Mouse (Mus musculus) CH12.LX (cell line): Measurements from ENCODE around the gene Gjc2. TPM values are rescaled to one million over a fixed set of nuclear protein-coding genes. Genes with fewer than 3 reads are reported as not detected.

Experiments used
- DNase-seq: peaks from one replicate; pipeline ENCODE4 v3.0.0-alpha.2; 2013; ENCODE audit errors: extremely low read depth
- H3K27ac ChIP-seq: 2 replicates; pipeline ENCODE4 v1.5.1; 2012; ENCODE audit warnings: low read depth, mild to moderate bottlenecking, control low read depth, moderate library complexity; ENCODE audit not compliant: insufficient read depth
- H3K27me3 ChIP-seq: replicated peaks from 2 replicates; pipeline ENCODE3; 2012; ENCODE audit warnings: inconsistent platforms
- H3K36me3 ChIP-seq, 2 experiments: replicated peaks in 1 of 2; 2 replicates each; pipeline versions ENCODE3 to v1.6.1; 2012; ENCODE audit warnings: inconsistent platforms in 1 of 2, low read length in 1 of 2, mild to moderate bottlenecking in 1 of 2, mixed read lengths in 1 of 2, moderate library complexity in 1 of 2; ENCODE audit not compliant: control insufficient read depth in 1 of 2, insufficient read depth in 1 of 2
- H3K4me1 ChIP-seq, 2 experiments: 2 replicates each; pipeline ENCODE4 v1.6.1; 2012; ENCODE audit warnings: inconsistent platforms in 1 of 2, moderate library complexity in 1 of 2; ENCODE audit not compliant: insufficient read depth in 2 of 2, control insufficient read depth in 1 of 2
- H3K4me2 ChIP-seq: 2 replicates; pipeline ENCODE4 v1.6.1; 2012; ENCODE audit warnings: low read depth, mild to moderate bottlenecking, control low read depth; ENCODE audit not compliant: poor library complexity, insufficient read depth, severe bottlenecking
- H3K4me3 ChIP-seq, 3 experiments: fragments of 150-350 bp in 1 of 3; sonication (generic) in 1 of 3; replicated peaks in 1 of 3; 2 replicates each; pipeline versions ENCODE3 to v1.5.1; 2011 to 2012; ENCODE audit warnings: low read depth in 2 of 3, low read length in 2 of 3, mild to moderate bottlenecking in 2 of 3, moderate library complexity in 2 of 3, control low read depth in 1 of 3, improper control_type of control experiment in 1 of 3, inconsistent platforms in 1 of 3, mixed read lengths in 1 of 3; ENCODE audit not compliant: poor library complexity in 1 of 3
- H3K79me2 ChIP-seq: replicated peaks from 2 replicates; pipeline ENCODE4 v1.6.1; 2012; ENCODE audit warnings: mild to moderate bottlenecking, moderate library complexity; ENCODE audit not compliant: control insufficient read depth, poor library complexity, insufficient read depth, severe bottlenecking; ENCODE audit errors: extremely low read depth
- H3K9ac ChIP-seq: 2 replicates; pipeline ENCODE4 v1.6.1; 2012; ENCODE audit warnings: low read depth, mild to moderate bottlenecking, control low read depth, moderate library complexity; ENCODE audit not compliant: insufficient read depth
- H3K9me3 ChIP-seq: replicated peaks from 2 replicates; pipeline ENCODE3; 2012; ENCODE audit warnings: low read length, inconsistent platforms, mixed read lengths
- CHD1 ChIP-seq: IDR thresholded peaks from 2 replicates; pipeline ENCODE4 v1.6.1; 2012; ENCODE audit warnings: low read depth, low read length, improper control_type of control experiment, inconsistent platforms
- CTCF ChIP-seq, 2 experiments: IDR thresholded peaks in 1 of 2; conservative IDR thresholded peaks in 1 of 2; 2 replicates each; pipeline ENCODE4 v1.5.1; 2011 to 2012; ENCODE audit warnings: low read depth in 2 of 2, low read length in 2 of 2, improper control_type of control experiment in 1 of 2, inconsistent platforms in 1 of 2, mild to moderate bottlenecking in 1 of 2, moderate library complexity in 1 of 2
- ELF1 ChIP-seq: IDR thresholded peaks from 2 replicates; pipeline ENCODE4 v1.6.1; 2014; ENCODE audit warnings: low read depth, mild to moderate bottlenecking, inconsistent platforms, low read length, improper control_type of control experiment
- ETS1 ChIP-seq: conservative IDR thresholded peaks from 2 replicates; pipeline ENCODE4 v1.6.1; 2012; ENCODE audit warnings: low read depth, mild to moderate bottlenecking, inconsistent platforms, low read length, improper control_type of control experiment, moderate library complexity
- GABPA ChIP-seq: IDR thresholded peaks from 2 replicates; pipeline ENCODE4 v1.6.1; 2012; ENCODE audit warnings: low read depth, low read length, improper control_type of control experiment, inconsistent platforms; ENCODE audit not compliant: insufficient replicate concordance
- IRF4 ChIP-seq: IDR thresholded peaks from 2 replicates; pipeline ENCODE4 v1.6.1; 2014; ENCODE audit warnings: low read depth, mild to moderate bottlenecking, inconsistent platforms, low read length, improper control_type of control experiment
- JUND ChIP-seq: conservative IDR thresholded peaks from 2 replicates; pipeline ENCODE4 v1.6.1; 2011; ENCODE audit warnings: low read depth, low read length, improper control_type of control experiment
- KAT2A ChIP-seq: IDR thresholded peaks from 2 replicates; pipeline ENCODE4 v1.6.1; 2012; ENCODE audit warnings: low read length, improper control_type of control experiment, inconsistent platforms; ENCODE audit not compliant: insufficient replicate concordance
- MEF2A ChIP-seq: IDR thresholded peaks from 2 replicates; pipeline ENCODE4 v1.6.1; 2014; ENCODE audit warnings: low read depth, mild to moderate bottlenecking, inconsistent platforms, low read length, improper control_type of control experiment, borderline replicate concordance
- NELFE ChIP-seq: IDR thresholded peaks from 2 replicates; pipeline ENCODE4 v1.6.1; 2011; ENCODE audit warnings: low read depth, low read length, improper control_type of control experiment
- PAX5 ChIP-seq: IDR thresholded peaks from 2 replicates; pipeline ENCODE4 v1.6.1; 2012; ENCODE audit warnings: low read length, inconsistent platforms, mixed read lengths
- POLR2A ChIP-seq: IDR thresholded peaks from 2 replicates; pipeline ENCODE4 v1.6.1; 2011; ENCODE audit warnings: low read depth, mild to moderate bottlenecking, improper control_type of control experiment, low read length
- POLR2AphosphoS2 ChIP-seq: IDR thresholded peaks from 2 replicates; pipeline ENCODE4 v1.6.1; 2011; ENCODE audit warnings: low read depth, low read length, improper control_type of control experiment
- SIN3A ChIP-seq: IDR thresholded peaks from 2 replicates; pipeline ENCODE4 v1.6.1; 2012; ENCODE audit warnings: low read length, improper control_type of control experiment, inconsistent platforms
- TBP ChIP-seq: conservative IDR thresholded peaks from 2 replicates; pipeline ENCODE4 v1.6.1; 2011; ENCODE audit warnings: low read depth, low read length, improper control_type of control experiment
- TCF12 ChIP-seq: IDR thresholded peaks from 2 replicates; pipeline ENCODE4 v1.6.1; 2014; ENCODE audit warnings: low read depth, mild to moderate bottlenecking, inconsistent platforms, low read length, improper control_type of control experiment
- UBTF ChIP-seq: IDR thresholded peaks from 2 replicates; pipeline ENCODE4 v1.6.1; 2012; ENCODE audit warnings: low read depth, mild to moderate bottlenecking, inconsistent platforms, low read length, improper control_type of control experiment, moderate library complexity
- USF1 ChIP-seq: IDR thresholded peaks from 2 replicates; pipeline ENCODE4 v1.6.1; 2014; ENCODE audit warnings: low read depth, mild to moderate bottlenecking, inconsistent platforms, low read length, improper control_type of control experiment
- ZC3H11A ChIP-seq: IDR thresholded peaks from 2 replicates; pipeline ENCODE4 v1.6.1; 2012; ENCODE audit warnings: low read depth, mild to moderate bottlenecking, inconsistent platforms, low read length, improper control_type of control experiment
- dilution Hi-C: fragments of 300-500 bp; cut with MboI; formaldehyde crosslinking; loops from 2 replicates; pipeline ENCODE4 v1.14.3; 2020; ENCODE audit warnings: low sequenced_read_pairs; ENCODE audit not compliant: extremely low pct_unique_long_range_greater_than_20kb, extremely low pct_ligation_motif_present
- in situ Hi-C: fragments of 300-500 bp; cut with MboI; formaldehyde crosslinking; loops from 3 replicates; pipeline ENCODE4 v1.14.3; 2019; ENCODE audit warnings: low sequenced_read_pairs, low pct_ligation_motif_present, low pct_unique_long_range_greater_than_20kb, mixed read lengths
- polyA plus RNA-seq: library from polyadenylated mRNA; unstranded; fragments of >175 nt; gene quantifications from 2 replicates; pipeline ENCODE4 v1.2.1, GENCODE M21; 2012; ENCODE audit warnings: low read depth; ENCODE audit not compliant: insufficient read length
- total RNA-seq, 2 experiments: library from RNA; depleted of rRNA; stranded (reverse); fragments of 300-350 nt in 1 of 2; fragments of >200 nt in 1 of 2; gene quantifications; 2 replicates each; pipeline ENCODE4 v1.2.3; 2012 to 2014

The Gjc2 gene
- total and polyA plus RNA-seq, 3 experiments, result 0.08 to 0.13 TPM; not detected in 1

DNA sequence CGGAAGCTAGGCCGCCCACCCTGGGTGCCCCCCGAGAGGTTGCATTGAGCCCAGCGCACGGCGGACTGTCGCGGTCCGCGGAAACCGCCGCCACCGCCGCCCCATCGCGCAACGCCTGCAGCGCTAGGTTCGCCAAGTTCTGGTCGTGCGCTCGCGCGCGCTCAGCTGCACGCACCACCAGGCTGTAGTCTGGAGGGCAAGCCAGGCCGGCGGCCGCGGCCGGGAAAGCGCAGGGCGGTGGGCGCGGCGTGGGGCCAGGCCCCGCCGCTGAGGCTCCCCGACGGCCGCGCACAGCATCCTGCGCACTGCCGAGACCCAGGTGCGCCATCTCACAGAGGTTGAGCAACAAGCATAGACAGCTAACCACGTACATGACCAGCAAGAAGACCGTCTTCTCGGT, 6.5 kb downstream of the Gjc2 start:
- TF ChIP-seq TCF12 (no peak), POLR2AphosphoS2 (no peak), UBTF (no peak), GABPA (no peak), ZC3H11A (no peak), PAX5 (no peak)
- Histone ChIP-seq H3K4me3 (no peak overlapping the region), H3K4me1 (peaks cover 15 to 45% of the 10 kb centered on the region in 2 experiments), H3K27me3 (peaks cover 2% of the 10 kb centered on the region), H3K27ac (no peak overlapping the region), H3K9ac (no peak overlapping the region), H3K79me2 (no peaks in the 10 kb centered on the region), H3K9me3 (no peaks in the 10 kb centered on the region), H3K36me3 (peaks cover 0 to 1% of the 10 kb centered on the region in 2 experiments), H3K4me2 (no peak overlapping the region)
- no peak for DNase-seq
- in situ Hi-C loops, result no loop called here
- dilution Hi-C loops, result no loop called here

DNA sequence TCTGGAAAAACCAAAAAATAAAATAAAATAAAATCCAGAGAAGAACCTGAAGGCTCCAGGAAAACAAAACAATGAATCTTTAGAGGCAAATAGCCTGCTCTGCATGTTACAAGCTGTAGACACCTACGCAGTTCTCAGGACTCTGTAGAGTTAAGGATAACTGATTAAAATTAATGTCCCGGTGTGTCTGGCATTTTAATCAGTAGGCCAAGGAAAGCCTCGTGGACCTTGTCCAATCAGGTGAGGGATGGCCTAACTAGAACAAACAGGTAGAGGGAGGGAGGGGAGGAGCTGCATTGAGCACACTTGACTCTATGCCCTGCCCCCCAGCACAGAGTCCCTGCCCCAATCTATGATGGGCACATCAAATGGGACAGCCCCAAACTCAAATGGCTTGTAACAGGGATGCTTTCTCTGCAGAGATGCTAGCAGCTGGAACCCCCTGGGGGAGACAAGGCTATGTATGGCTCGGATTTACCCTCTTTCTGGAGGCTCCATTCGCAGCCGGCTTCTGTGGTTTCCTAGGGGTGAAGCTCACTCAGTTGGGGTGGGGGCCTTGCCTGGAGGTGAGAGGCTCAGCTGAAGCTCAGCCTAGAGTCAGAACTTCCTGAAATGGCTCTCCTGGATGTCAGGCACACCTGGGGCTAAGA, 8.7 kb downstream of the Gjc2 start:
- Histone ChIP-seq H3K4me2 (no peak overlapping the region), H3K27ac (no peak overlapping the region)
- peak; percentile 52 for DNase-seq

DNA sequence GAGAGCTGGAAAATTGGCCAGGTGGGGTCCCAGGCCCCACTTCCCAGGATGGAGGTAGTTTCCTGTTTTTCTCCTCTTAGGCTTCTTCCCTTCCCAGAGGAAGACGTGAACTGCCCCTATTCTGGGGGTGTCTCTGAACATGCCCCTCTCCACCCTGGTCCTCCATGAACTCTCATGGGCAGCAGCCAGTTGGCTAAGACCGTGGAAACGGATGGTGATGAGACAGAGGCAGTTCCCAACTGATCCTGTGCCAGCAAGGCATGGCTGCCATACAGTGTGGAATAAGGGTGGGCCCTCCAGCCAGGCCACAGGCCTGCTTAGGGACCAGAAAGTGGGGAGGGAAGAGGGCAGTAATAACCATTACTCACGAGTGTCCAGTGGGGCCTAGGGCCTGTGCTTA, 12.5 kb downstream of the Gjc2 start:
- Histone ChIP-seq H3K27me3 (peaks cover 2% of the 10 kb centered on the region), H3K36me3 (no peaks in the 10 kb centered on the region), H3K9me3 (no peaks in the 10 kb centered on the region), H3K4me2 (no peak overlapping the region), H3K4me1 (peaks cover 23 to 66% of the 10 kb centered on the region in 2 experiments), H3K79me2 (no peaks in the 10 kb centered on the region), H3K9ac (no peak overlapping the region), H3K27ac (no peak overlapping the region), H3K4me3 (no peak overlapping the region)
- TF ChIP-seq SIN3A (no peak), KAT2A (no peak), ELF1 (no peak), TBP (no peak)
- dilution Hi-C loops, result no loop called here
- no peak for DNase-seq
- in situ Hi-C loops, result no loop called here

More for the DNA sequence above, 8.7 kb downstream of the Gjc2 start:
- TF ChIP-seq NELFE, result no peak
- TF ChIP-seq CHD1, result no peak
- no peak for TF ChIP-seq USF1
- TF ChIP-seq ETS1, result peak; percentile 35
- no peak for TF ChIP-seq GABPA
- no peak for TF ChIP-seq JUND
- TF ChIP-seq MEF2A, result peak; percentile 56; the same call in 1 of the 2 replicates
- no peak for TF ChIP-seq IRF4
- TF ChIP-seq POLR2AphosphoS2, result no peak
- no peak for TF ChIP-seq UBTF
- TF ChIP-seq POLR2A, result no peak
- no peak for TF ChIP-seq CTCF (conservative IDR thresholded peaks at IDR 0.05 in 1 of 2, IDR thresholded peaks at IDR 0.05 in 1 of 2; ENCODE audit: low read depth in 2 of 2, low read length in 2 of 2)
- no peak for TF ChIP-seq ZC3H11A
- TF ChIP-seq PAX5, result no peak
- TF ChIP-seq SIN3A, result no peak
- no peak for TF ChIP-seq KAT2A
- peaks cover 17 to 54% of the 10 kb centered on the region in 2 experiments for H3K4me1 ChIP-seq
- H3K36me3 ChIP-seq, result no peaks in the 10 kb centered on the region
- no peaks in the 10 kb centered on the region for H3K9me3 ChIP-seq
- H3K4me3 ChIP-seq, result no peak overlapping the region
- dilution Hi-C loops (no loop called here), in situ Hi-C loops (no loop called here)
- H3K27me3 ChIP-seq, result peaks cover 2% of the 10 kb centered on the region
- H3K79me2 ChIP-seq, result no peaks in the 10 kb centered on the region
- no peak overlapping the region for H3K9ac ChIP-seq
